Mouse (Mus musculus) thymus, postnatal 14 days (tissue): ENCODE measurements around the gene Tnfrsf26.
A peak's percentile ranks its signal among the peaks of the same experiment; 100 is the strongest.
"Not testable (repeated sequence)": the region's sequence is repeated elsewhere in the genome, so short reads cannot be mapped to it uniquely, and the experiment has no call there.

Experiments
- DNase-seq: peaks from one replicate; pipeline ENCODE4 v3.0.0; 2021

The Tnfrsf26 gene

GRCm38 (mm10) chr7:143628540-143628939 is at the start of gene Tnfrsf26:
TSS of gene Tnfrsf26 (minus strand) at chr7:143628722.
- DNase-seq = no peak

GRCm38 (mm10) chr7:143666427-143667311 is 38.1 kb upstream of the Tnfrsf26 start:
- no peak for DNase-seq

GRCm38 (mm10) chr7:143663470-143663869 is 34.9 kb upstream of the Tnfrsf26 start:
- DNase-seq = no peak

GRCm38 (mm10) chr7:143660797-143661196 is 32.3 kb upstream of the Tnfrsf26 start:
- no peak for DNase-seq

GRCm38 (mm10) chr7:143649769-143650346 is 21.3 kb upstream of the Tnfrsf26 start:
- DNase-seq = not testable (repeated sequence)

- DNase-seq = peak; percentile 80
Observed at GRCm38 (mm10) chr7:143649034-143649768, 20.7 kb upstream of the Tnfrsf26 start, which contains the start of gene Tnfrsf22. TSS of gene Tnfrsf22 (minus strand) at chr7:143649661.

- not testable (repeated sequence) for DNase-seq
Observed at GRCm38 (mm10) chr7:143643949-143644348, 15.4 kb upstream of the Tnfrsf26 start.

- DNase-seq = no peak
Observed at GRCm38 (mm10) chr7:143636674-143637073, 8.2 kb upstream of the Tnfrsf26 start.

- no peak for DNase-seq
Observed at GRCm38 (mm10) chr7:143631503-143631902, 3.0 kb upstream of the Tnfrsf26 start.

GRCm38 (mm10) chr7:143629501-143629900 is 979 bp upstream of the Tnfrsf26 start:
- DNase-seq = peak; percentile 17

GRCm38 (mm10) chr7:143627555-143628286 is 801 bp downstream of the Tnfrsf26 start:
- peak; percentile 23 for DNase-seq

- no peak for DNase-seq
Observed at GRCm38 (mm10) chr7:143626178-143626577, 2.3 kb downstream of the Tnfrsf26 start.

GRCm38 (mm10) chr7:143625151-143625550 is 3.4 kb downstream of the Tnfrsf26 start:
- no peak for DNase-seq

GRCm38 (mm10) chr7:143624561-143624960 is 4.0 kb downstream of the Tnfrsf26 start:
- DNase-seq = no peak

- DNase-seq = no peak
Observed at GRCm38 (mm10) chr7:143620951-143621350, 7.6 kb downstream of the Tnfrsf26 start.

GRCm38 (mm10) chr7:143614404-143615135 is 14.0 kb downstream of the Tnfrsf26 start:
- DNase-seq = no peak

- peak; percentile 44 for DNase-seq
Observed at GRCm38 (mm10) chr7:143612215-143612614, 16.3 kb downstream of the Tnfrsf26 start.

- DNase-seq = no peak
Observed at GRCm38 (mm10) chr7:143605321-143605720, 23.2 kb downstream of the Tnfrsf26 start.

GRCm38 (mm10) chr7:143604889-143605288 is 23.6 kb downstream of the Tnfrsf26 start:
- DNase-seq = no peak

- no peak for DNase-seq
Observed at GRCm38 (mm10) chr7:143601705-143602104, 26.8 kb downstream of the Tnfrsf26 start.

- no peak for DNase-seq
Observed at GRCm38 (mm10) chr7:143600231-143600740, 28.2 kb downstream of the Tnfrsf26 start.
